Mouse (Mus musculus): Measurements from ENCODE around the gene Ppy.

- peak; percentile 97 for TF ChIP-seq CTCF (IDR thresholded peaks at IDR 0.05; ENCODE audit: borderline replicate concordance, insufficient read depth, low read depth, low read length)
- TF ChIP-seq POLR2A (IDR thresholded peaks at IDR 0.05; ENCODE audit: borderline replicate concordance, insufficient read depth, low read length) = peak; percentile 31; the same call in 1 of the 2 replicates
These were observed 39.7 kb downstream of the Ppy start for GRCm38 (mm10) chr11:102061236-102061940.
